Comparison of ENCODE assay signal across 8 mouse cellular contexts in genomic region chr16:56478575-56479191, GRCm38 (mm10). TPM values are rescaled to one million over a fixed set of nuclear protein-coding genes. Genes with fewer than 3 reads are reported as not detected.
DNase-seq lines count a peak whose midpoint lies in the region; ATAC-seq and TF ChIP-seq lines count a peak whose summit lies in the region.

No protein-coding gene starts in this region.

- H3K4me1 ChIP-seq in intestine, postnatal 0 days (replicated peaks; ENCODE audit: control insufficient read depth, insufficient read depth, low read length), result no peaks in the 10 kb centered on the region
- H3K4me1 ChIP-seq in neural tube, embryonic 12.5 days, result no peaks in the 10 kb centered on the region

- H3K27me3 ChIP-seq in intestine, postnatal 0 days (replicated peaks; ENCODE audit: control insufficient read depth, insufficient read depth, low read length), result no peaks in the 10 kb centered on the region
- no peaks in the 10 kb centered on the region for H3K27me3 ChIP-seq in neural tube, embryonic 12.5 days (replicated peaks)

- intact Hi-C loops in left cerebral cortex, postnatal 14 days (cut with DNase I), result no loop called here

- no peak for ATAC-seq in intestine, postnatal 0 days
- no peak for ATAC-seq in neural tube, embryonic 12.5 days (ENCODE audit: low FRiP score, low read depth)
- ATAC-seq in granulocyte monocyte progenitor cell, adult 5-6 weeks (replicated peaks; ENCODE audit: poor library complexity, severe bottlenecking), result no peak

- TF ChIP-seq CTCF in layer of hippocampus, adult 2 months (conservative IDR thresholded peaks at IDR 0.05), result no peak
- no peak for TF ChIP-seq CTCF in intestine, postnatal 0 days (IDR thresholded peaks at IDR 0.05; ENCODE audit: low read depth)

- peak overlapping the region; percentile 13; the same call in 1 of the 2 replicates for H3K4me3 ChIP-seq in layer of hippocampus, adult 2 months
- H3K4me3 ChIP-seq in intestine, postnatal 0 days (ENCODE audit: low read depth, low read length), result peak overlapping the region; percentile 35
- H3K4me3 ChIP-seq in neural tube, embryonic 12.5 days, result no peak overlapping the region

- 31% methylated on average over 12 of the region's 12 CpGs for WGBS in intestine, postnatal 0 days
- WGBS in neural tube, embryonic 12.5 days, result 54% methylated on average over 12 of the region's 12 CpGs

- peak overlapping the region; percentile 27 for H3K9ac ChIP-seq in intestine, postnatal 0 days (ENCODE audit: low read depth, low read length)
- H3K9ac ChIP-seq in neural tube, embryonic 12.5 days, result no peak overlapping the region

- peak overlapping the region; percentile 50 for H3K4me2 ChIP-seq in intestine, postnatal 0 days (replicated peaks; ENCODE audit: low read depth)
- peak overlapping the region; percentile 24; the same call in 1 of the 2 replicates for H3K4me2 ChIP-seq in neural tube, embryonic 12.5 days (replicated peaks)

- no peak for DNase-seq in layer of hippocampus, adult 2 months (ENCODE audit: low spot score in 2 of 2)
- no peak for DNase-seq in layer of hippocampus, adult 11-12 months (ENCODE audit: low spot score)
- DNase-seq in embryo, embryonic 9.5 days (ENCODE audit: extremely low spot score), result peak; percentile 30
- no peak for DNase-seq in cerebellum, adult 9-11 months
- DNase-seq in left cerebral cortex, postnatal 14 days (ENCODE audit: low spot score in 2 of 2), result no peak

- no peaks in the 10 kb centered on the region for H3K9me3 ChIP-seq in intestine, postnatal 0 days (ENCODE audit: control insufficient read depth)
- no peaks in the 10 kb centered on the region for H3K9me3 ChIP-seq in neural tube, embryonic 12.5 days

- H3K27ac ChIP-seq in layer of hippocampus, adult 2 months, result no peak overlapping the region
- no peak overlapping the region for H3K27ac ChIP-seq in intestine, postnatal 0 days (ENCODE audit: low read depth, low read length)
- H3K27ac ChIP-seq in neural tube, embryonic 12.5 days, result no peak overlapping the region

- no peaks in the 10 kb centered on the region for H3K36me3 ChIP-seq in intestine, postnatal 0 days (ENCODE audit: control insufficient read depth, insufficient read depth)
- H3K36me3 ChIP-seq in neural tube, embryonic 12.5 days, result no peaks in the 10 kb centered on the region

RNA-seq across cellular contexts. Expression of gene Abi3bp, which starts 1.0 kb away (rescaled TPM):
- under 1 TPM; 0.95 to 0.96 TPM for total RNA-seq in layer of hippocampus, adult 2 months (2021)
- polyA plus RNA-seq in intestine, postnatal 0 days (2015; fragmentation: Nextera tagmentation; extraction: Ambion mirVana), result 10.1 and 11.2 TPM in 2 replicates
- polyA plus RNA-seq in neural tube, embryonic 12.5 days (2016; fragmentation: Nextera tagmentation; extraction: Ambion mirVana), result 1.5 and 1.7 TPM in 2 replicates
- not detected in 2 replicates for total RNA-seq in granulocyte monocyte progenitor cell, adult 5-6 weeks (2014; fragmentation: Nextera tagmentation)
- total RNA-seq in granulocyte monocyte progenitor cell, adult 5-6 weeks (2017), result not detected in 2 replicates
- 10 to 100 TPM in 1 of 2 experiments, 1 to 10 TPM in 1; 6.2 to 14.1 TPM for total RNA-seq in left cerebral cortex, postnatal 14 days (2021)
